23 mouse cellular contexts compared by ENCODE assay signal in genomic region chr4:84793156-84793919, GRCm38 (mm10).
DNase-seq lines count a peak whose midpoint lies in the region; ATAC-seq lines count a peak whose summit lies in the region.
"Had no signal": no experiment of that assay in that cellular context is flagged by ENCODE, and none has a peak within 500 bp of the region (broad histone marks: within the 10 kb centered on the region; RNA-seq: fewer than 3 reads in every experiment).

No protein-coding gene starts in this region.

- H3K27ac ChIP-seq in embryonic facial prominence, embryonic 13.5 days: peak overlapping the region; percentile 58
- no peak overlapping the region for H3K27ac ChIP-seq in limb, embryonic 13.5 days
- H3K27ac ChIP-seq: embryonic facial prominence, embryonic 15.5 days; forebrain, embryonic 10.5 days; heart, adult 2 months; hindbrain, embryonic 10.5 days; hindbrain, embryonic 14.5 days had no signal

- ATAC-seq in embryonic facial prominence, embryonic 13.5 days (ENCODE audit: insufficient number of reproducible peaks, insufficient read depth, low FRiP score, low TSS enrichment, low read depth): 0 out of 2 replicates have a peak, but pooled peaks have one; percentile 37
- ATAC-seq in limb, embryonic 13.5 days (ENCODE audit: low FRiP score, low read depth): peak; percentile 57; the same call in 1 of the 2 replicates
- ATAC-seq: CD4-positive, CD25-positive, alpha-beta regulatory T cell, adult 4 months; forebrain, embryonic 14.5 days; intestine, embryonic 16.5 days had no signal

- H3K27me3 ChIP-seq in embryonic facial prominence, embryonic 13.5 days: no peaks in the 10 kb centered on the region
- H3K27me3 ChIP-seq in limb, embryonic 13.5 days: no peaks in the 10 kb centered on the region
- H3K27me3 ChIP-seq: embryonic facial prominence, embryonic 15.5 days; heart, embryonic 12.5 days had no signal

- DNase-seq in embryo, embryonic 10 days (ENCODE audit: low spot score): peak; percentile 10
- DNase-seq in embryo, embryonic 9.5 days (ENCODE audit: extremely low spot score): no peak
- peak; percentile 34 for DNase-seq in NIH3T3 (ENCODE audit: low read depth)
- no peak for DNase-seq in gastrocnemius, postnatal 25 days
- no peak for DNase-seq in adrenal gland, postnatal 10 days
- no peak for DNase-seq in c-Kit-positive CD71-positive TER-119-positive erythroid progenitor cells, embryonic 14.5 days (ENCODE audit: low spot score)
- DNase-seq: adrenal gland, postnatal 14 days; B cell, adult 2 months; cerebellum, adult 18-20 months; cerebellum, adult 9-11 months; heart, adult 2 months had no signal

- 43% methylated on average over 10 of the region's 10 CpGs for WGBS in embryonic facial prominence, embryonic 13.5 days
- WGBS in limb, embryonic 13.5 days: 49% methylated on average over 10 of the region's 10 CpGs

- H3K9me3 ChIP-seq in embryonic facial prominence, embryonic 13.5 days: no peaks in the 10 kb centered on the region; the same call in 1 of the 2 replicates
- H3K9me3 ChIP-seq in limb, embryonic 13.5 days: no peaks in the 10 kb centered on the region
- H3K9me3 ChIP-seq: embryonic facial prominence, embryonic 15.5 days; forebrain, embryonic 10.5 days; heart, embryonic 12.5 days had no signal

- no peak overlapping the region for H3K4me2 ChIP-seq in embryonic facial prominence, embryonic 13.5 days
- no peak overlapping the region for H3K4me2 ChIP-seq in limb, embryonic 13.5 days (replicated peaks)
- H3K4me2 ChIP-seq: embryonic facial prominence, embryonic 15.5 days; heart, embryonic 12.5 days; hindbrain, embryonic 14.5 days had no signal

- no peak overlapping the region for H3K9ac ChIP-seq in embryonic facial prominence, embryonic 13.5 days
- H3K9ac ChIP-seq in limb, embryonic 13.5 days: no peak overlapping the region
- H3K9ac ChIP-seq: embryonic facial prominence, embryonic 15.5 days; heart, embryonic 12.5 days; hindbrain, embryonic 14.5 days had no signal

- H3K4me1 ChIP-seq in embryonic facial prominence, embryonic 13.5 days: 0 out of 2 replicates have a peak, but pooled peaks cover 7% of the 10 kb centered on the region
- peaks cover 11% of the 10 kb centered on the region; the same call in 1 of the 2 replicates for H3K4me1 ChIP-seq in limb, embryonic 13.5 days
- H3K4me1 ChIP-seq: embryonic facial prominence, embryonic 15.5 days; forebrain, embryonic 10.5 days; heart, embryonic 12.5 days; hindbrain, embryonic 10.5 days had no signal

- H3K4me3 ChIP-seq in embryonic facial prominence, embryonic 13.5 days: no peak overlapping the region
- H3K4me3 ChIP-seq in limb, embryonic 13.5 days: no peak overlapping the region
- H3K4me3 ChIP-seq: embryonic facial prominence, embryonic 15.5 days; erythroblast, embryonic 14.5 days; forebrain, embryonic 10.5 days; heart, adult 2 months; heart, embryonic 12.5 days; hindbrain, embryonic 10.5 days had no signal

- H3K36me3 ChIP-seq in embryonic facial prominence, embryonic 13.5 days: no peaks in the 10 kb centered on the region
- H3K36me3 ChIP-seq in limb, embryonic 13.5 days: no peaks in the 10 kb centered on the region
- H3K36me3 ChIP-seq: embryonic facial prominence, embryonic 15.5 days; forebrain, embryonic 10.5 days; G1E; heart, embryonic 12.5 days; hindbrain, embryonic 10.5 days had no signal

Comparison
In these comparisons a context has a peak if more than half of its experiments do, and no peak if none do; other contexts are left out.
1. DNase-seq: peak in embryo, embryonic 10 days (single experiment) and NIH3T3 (single experiment); none in embryo, embryonic 9.5 days (single experiment), gastrocnemius, postnatal 25 days (single experiment), adrenal gland, postnatal 10 days (single experiment) and c-Kit-positive CD71-positive TER-119-positive erythroid progenitor cells, embryonic 14.5 days (single experiment).